Mouse (Mus musculus) midbrain, embryonic 16.5 days (tissue): ENCODE results near the gene Ripk1. TPM values are rescaled to one million over a fixed set of nuclear protein-coding genes. Genes with fewer than 3 reads are reported as not detected.
"Not testable (repeated sequence)": the region's sequence is repeated elsewhere in the genome, so short reads cannot be mapped to it uniquely, and the experiment has no call there.

Experiments
- ATAC-seq: fragments of 200-750 bp; cut with Nextera tagmentation; 2 replicates; pipeline ENCODE4 v1.8.0; 2017; ENCODE audit warnings: moderate TSS enrichment
- H3K27ac ChIP-seq: fragments of 300-500 bp; sonication (generic); 2 replicates; pipeline ENCODE4 v1.5.1; 2014; ENCODE audit warnings: mild to moderate bottlenecking, low read length, mixed read lengths
- H3K27me3 ChIP-seq: fragments of 300-500 bp; sonication (generic); 2 replicates; pipeline ENCODE4 v1.6.1; 2014; ENCODE audit warnings: low read depth, low read length, mixed read lengths; ENCODE audit not compliant: control insufficient read depth, insufficient read depth
- H3K36me3 ChIP-seq: fragments of 300-500 bp; sonication (generic); 2 replicates; pipeline ENCODE4 v1.6.1; 2014; ENCODE audit warnings: mild to moderate bottlenecking, low read length, moderate library complexity, mixed read lengths; ENCODE audit not compliant: control insufficient read depth, insufficient read depth
- H3K4me1 ChIP-seq: fragments of 300-500 bp; sonication (generic); 2 replicates; pipeline ENCODE4 v1.6.1; 2014; ENCODE audit warnings: mild to moderate bottlenecking, low read length, mixed read lengths; ENCODE audit not compliant: control insufficient read depth, insufficient read depth
- H3K4me2 ChIP-seq: fragments of 300-500 bp; sonication (generic); 2 replicates; pipeline ENCODE4 v1.6.1; 2014; ENCODE audit warnings: mild to moderate bottlenecking, low read length, mixed read lengths
- H3K4me3 ChIP-seq: fragments of 300-500 bp; sonication (generic); 2 replicates; pipeline ENCODE4 v1.5.1; 2014; ENCODE audit warnings: low read depth, mild to moderate bottlenecking, low read length, moderate library complexity, mixed read lengths
- H3K9ac ChIP-seq: fragments of 300-500 bp; sonication (generic); 2 replicates; pipeline ENCODE4 v1.6.1; 2014; ENCODE audit warnings: low read depth, low read length, mixed read lengths
- H3K9me3 ChIP-seq: fragments of 300-500 bp; sonication (generic); replicated peaks from 2 replicates; pipeline ENCODE4 v1.6.1; 2014; ENCODE audit warnings: mild to moderate bottlenecking, low read length, mixed read lengths; ENCODE audit not compliant: control insufficient read depth, poor library complexity, severe bottlenecking
- WGBS: fragments of 180-500 bp; shearing (Covaris S2); extraction: QIAGEN DNeasy Blood & Tissue Kit; methylation state at CpG from one replicate; pipeline ENCODE4 v1.1.7; 2014; 5-methylcytosine and 5-hydroxymethylcytosine counted together
- polyA plus RNA-seq: library from polyadenylated mRNA; unstranded; fragments of >200 nt; fragmentation: Nextera tagmentation; extraction: Ambion mirVana; gene quantifications from 2 replicates; pipeline ENCODE4 v1.2.1, GENCODE M21; 2015

Ripk1 gene
- polyA plus RNA-seq, 1 experiment from 2014 or later, result 6.4 TPM

DNA sequence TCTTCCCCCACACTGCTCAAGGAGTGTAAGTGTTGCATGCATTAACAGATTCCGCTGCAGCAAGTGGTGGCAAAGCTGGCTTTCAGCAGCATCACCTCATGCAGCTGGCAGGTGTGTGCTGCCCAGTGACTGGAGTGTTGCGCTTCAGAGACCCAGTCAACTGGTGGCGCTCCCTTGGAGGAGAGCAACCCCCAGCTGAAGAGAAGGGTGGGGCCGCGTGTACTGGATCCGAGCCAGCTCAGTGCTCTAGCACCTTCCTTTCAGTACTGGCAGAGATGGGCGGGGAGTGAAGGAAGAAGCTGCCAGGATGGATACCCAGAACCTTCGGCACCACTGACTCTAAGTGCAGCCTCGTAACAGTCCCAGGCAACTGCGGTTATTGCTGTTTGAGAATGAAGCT lies 60.3 kb downstream of the Ripk1 start:
- ATAC-seq, result no peak
- H3K4me3 ChIP-seq, result no peak overlapping the region
- H3K9me3 ChIP-seq, result no peaks in the 10 kb centered on the region
- no peak overlapping the region for H3K27ac ChIP-seq
- WGBS, result 90% methylated on average over 10 of the region's 10 CpGs
- no peaks in the 10 kb centered on the region for H3K27me3 ChIP-seq
- H3K4me2 ChIP-seq, result no peak overlapping the region
- H3K9ac ChIP-seq, result no peak overlapping the region
- H3K4me1 ChIP-seq, result no peaks in the 10 kb centered on the region
- peaks cover 10% of the 10 kb centered on the region for H3K36me3 ChIP-seq

DNA sequence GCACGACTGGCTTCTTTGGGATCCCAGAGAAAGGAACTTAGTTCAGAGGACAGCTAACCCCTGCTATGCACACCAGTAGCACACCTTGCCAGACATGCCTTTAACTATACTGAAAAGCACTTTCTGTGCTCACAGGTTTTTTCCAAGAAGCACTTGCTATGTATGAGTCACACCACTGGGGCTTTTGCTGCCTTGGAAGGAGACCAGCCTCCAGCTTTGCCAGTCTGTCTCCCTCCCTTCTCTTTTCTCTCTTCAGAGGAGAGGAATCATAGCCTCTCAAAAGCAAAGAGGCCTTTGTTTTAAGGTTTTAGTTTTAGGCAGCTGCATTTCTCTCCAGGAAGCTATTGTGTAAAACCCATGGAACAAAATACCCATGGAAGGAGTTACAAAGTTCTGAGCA lies 64.2 kb downstream of the Ripk1 start:
- ATAC-seq, result no peak
- Histone ChIP-seq H3K9me3 (no peaks in the 10 kb centered on the region), H3K27me3 (no peaks in the 10 kb centered on the region), H3K4me3 (no peak overlapping the region), H3K36me3 (0 out of 2 replicates have a peak, but pooled peaks cover 2% of the 10 kb centered on the region), H3K4me1 (no peaks in the 10 kb centered on the region), H3K4me2 (no peak overlapping the region), H3K27ac (no peak overlapping the region), H3K9ac (no peak overlapping the region)
- WGBS, result 10% methylated on average over 1 of the region's 1 CpGs

- 56% methylated on average over 4 of the region's 4 CpGs for WGBS
- Histone ChIP-seq H3K4me3 (no peak overlapping the region), H3K9me3 (no peaks in the 10 kb centered on the region), H3K36me3 (0 out of 2 replicates have a peak, but pooled peaks cover 2% of the 10 kb centered on the region), H3K4me1 (peaks cover 10% of the 10 kb centered on the region), H3K9ac (no peak overlapping the region), H3K4me2 (no peak overlapping the region), H3K27me3 (no peaks in the 10 kb centered on the region), H3K27ac (no peak overlapping the region)
- ATAC-seq, result no peak
Observed at GRCm38 (mm10) chr13:34070296-34070695, 68.1 kb downstream of the Ripk1 start.

DNA sequence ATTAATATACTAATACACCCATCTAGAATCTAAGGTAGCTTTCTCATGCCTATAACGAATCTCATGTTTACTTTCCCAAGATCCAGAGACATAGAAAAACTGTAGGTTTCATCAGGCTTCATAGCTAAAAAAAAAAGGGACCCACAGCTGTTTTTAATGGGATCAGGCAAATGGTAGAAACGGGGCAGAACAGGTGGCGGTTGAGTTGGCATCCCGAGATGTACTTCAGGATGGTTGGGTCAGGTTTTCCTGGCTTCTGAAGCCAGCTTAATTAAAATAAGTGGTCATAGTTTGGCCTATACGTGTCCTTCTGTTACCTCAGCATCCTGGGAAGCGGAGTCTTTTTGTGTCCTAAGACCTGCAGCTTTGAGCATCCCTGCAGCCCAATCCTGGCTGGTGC lies 69.7 kb downstream of the Ripk1 start:
- H3K4me1 ChIP-seq, result peaks cover 16% of the 10 kb centered on the region
- H3K36me3 ChIP-seq, result 0 out of 2 replicates have a peak, but pooled peaks cover 2% of the 10 kb centered on the region
- no peak overlapping the region for H3K4me2 ChIP-seq
- no peak for ATAC-seq
- H3K4me3 ChIP-seq, result no peak overlapping the region
- H3K9ac ChIP-seq, result no peak overlapping the region
- H3K27ac ChIP-seq, result no peak overlapping the region
- 87% methylated on average over 6 of the region's 6 CpGs for WGBS
- no peaks in the 10 kb centered on the region for H3K9me3 ChIP-seq
- no peaks in the 10 kb centered on the region for H3K27me3 ChIP-seq

- H3K9ac ChIP-seq, result no peak overlapping the region
- H3K4me3 ChIP-seq, result no peak overlapping the region
- H3K9me3 ChIP-seq, result no peaks in the 10 kb centered on the region
- no peak overlapping the region for H3K4me2 ChIP-seq
- H3K27me3 ChIP-seq, result no peaks in the 10 kb centered on the region
- H3K27ac ChIP-seq, result no peak overlapping the region
- no peak for ATAC-seq
- 36% methylated on average over 3 of the region's 3 CpGs for WGBS
- peaks cover 16% of the 10 kb centered on the region for H3K4me1 ChIP-seq
- H3K36me3 ChIP-seq, result 0 out of 2 replicates have a peak, but pooled peaks cover 2% of the 10 kb centered on the region
Observed at GRCm38 (mm10) chr13:34072847-34073246, 70.7 kb downstream of the Ripk1 start.

GRCm38 (mm10) chr13:34074441-34074840 lies 72.3 kb downstream of the Ripk1 start:
- H3K36me3 ChIP-seq, H3K4me3 ChIP-seq, H3K9me3 ChIP-seq, H3K27ac ChIP-seq, H3K4me2 ChIP-seq, ATAC-seq, H3K9ac ChIP-seq, H3K27me3 ChIP-seq: not testable (repeated sequence)
- H3K4me1 ChIP-seq, result peaks cover 16% of the 10 kb centered on the region
- 98% methylated on average over 8 of the region's 17 CpGs for WGBS

DNA sequence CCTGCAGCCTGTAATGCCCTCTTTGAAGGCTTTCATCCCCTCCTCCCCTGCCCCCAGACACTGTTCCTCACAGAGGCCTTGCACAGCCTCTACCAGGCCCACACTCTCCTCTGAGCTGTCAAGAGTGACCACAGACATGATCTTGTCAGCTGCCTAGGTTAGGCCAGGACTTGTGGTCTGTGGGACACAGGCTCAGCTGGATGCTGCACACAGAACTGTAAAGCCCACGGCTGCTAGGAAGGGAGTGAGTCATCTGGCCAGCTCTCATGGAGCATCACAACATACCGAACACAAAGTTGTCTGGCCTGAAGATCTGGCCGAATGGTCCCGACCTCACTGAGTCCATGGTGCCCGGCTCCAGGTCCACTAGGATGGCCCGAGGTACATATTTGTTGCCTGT lies 73.7 kb downstream of the Ripk1 start:
- not testable (repeated sequence) for H3K27me3 ChIP-seq, H3K9me3 ChIP-seq, ATAC-seq, H3K36me3 ChIP-seq
- peak overlapping the region; percentile 95 for H3K4me3 ChIP-seq
- WGBS, result 56% methylated on average over 6 of the region's 6 CpGs
- H3K4me2 ChIP-seq, result peak overlapping the region; percentile 66
- H3K9ac ChIP-seq, result peak overlapping the region; percentile 99
- H3K4me1 ChIP-seq, result peaks cover 16% of the 10 kb centered on the region
- H3K27ac ChIP-seq, result peak overlapping the region; percentile 97

DNA sequence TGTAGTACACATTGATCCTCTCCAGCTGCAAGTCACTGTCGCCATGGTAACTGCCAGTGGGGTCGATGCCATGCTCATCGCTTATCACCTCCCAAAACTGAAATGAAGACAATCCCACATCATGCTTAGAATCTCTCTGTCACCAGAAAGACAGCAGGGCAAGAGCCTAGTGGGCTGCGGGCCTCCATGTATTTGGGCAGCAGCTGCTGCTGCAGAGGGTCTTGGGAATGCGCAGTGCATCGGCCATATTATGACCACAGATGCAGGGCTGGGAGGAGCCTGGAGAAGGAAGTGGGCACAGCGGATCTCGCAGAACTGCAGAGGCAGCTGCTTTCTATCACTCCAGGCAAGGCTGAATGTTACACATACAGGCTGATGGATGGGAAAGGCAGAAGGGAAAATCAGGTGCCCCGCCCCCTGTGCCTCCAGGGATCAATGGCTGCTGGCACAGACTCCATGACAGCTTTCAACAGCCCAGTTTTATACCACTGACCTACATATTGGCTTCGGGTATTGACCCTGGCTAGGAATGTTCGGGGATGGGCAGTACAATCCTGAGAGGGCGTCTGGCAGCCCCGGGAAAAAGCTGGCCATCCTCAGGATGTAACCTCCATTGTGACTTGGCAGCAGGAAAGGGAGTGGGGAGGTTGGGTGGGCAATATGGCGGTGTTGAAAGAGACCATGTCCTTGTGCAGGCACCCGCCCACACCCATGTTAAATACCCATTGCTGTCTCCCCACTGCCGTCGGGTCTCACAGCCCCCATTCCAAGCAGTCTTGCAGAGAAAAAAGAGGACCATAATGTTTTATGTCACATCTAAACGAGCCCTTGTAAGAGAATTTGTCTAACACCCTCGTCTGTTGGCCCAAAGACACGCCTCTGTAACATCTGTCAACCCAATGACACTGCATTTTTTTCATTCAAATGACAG lies 74.7 kb downstream of the Ripk1 start:
- H3K4me2 ChIP-seq, result peak overlapping the region; percentile 66
- peak overlapping the region; percentile 95 for H3K4me3 ChIP-seq
- H3K36me3 ChIP-seq, result 0 out of 2 replicates have a peak, but pooled peaks cover 2% of the 10 kb centered on the region
- peaks cover 16% of the 10 kb centered on the region for H3K4me1 ChIP-seq
- ATAC-seq, result peak; percentile 72
- 16% methylated on average over 20 of the region's 20 CpGs for WGBS
- H3K9ac ChIP-seq, result peak overlapping the region; percentile 99
- H3K27ac ChIP-seq, result peak overlapping the region; percentile 97
- no peaks in the 10 kb centered on the region for H3K9me3 ChIP-seq
- H3K27me3 ChIP-seq, result no peaks in the 10 kb centered on the region
